Mouse (Mus musculus): Measurements from ENCODE around the gene Slc17a4. TPM values are rescaled to one million over a fixed set of nuclear protein-coding genes. Genes with fewer than 3 reads are reported as not detected.

Slc17a4 gene
- total RNA-seq, 2 experiments from 2014 or later = not detected

- H3K27ac ChIP-seq = no peak overlapping the region
- no peak overlapping the region for H3K4me3 ChIP-seq
- DNase-seq (ENCODE audit: low spot score in 2 of 2) = no peak
- TF ChIP-seq CTCF (conservative IDR thresholded peaks at IDR 0.05) = no peak
Observed at GRCm38 (mm10) chr13:23925792-23926191, 11.0 kb upstream of the Slc17a4 start.

- TF ChIP-seq CTCF (conservative IDR thresholded peaks at IDR 0.05) = no peak
- no peak overlapping the region for H3K27ac ChIP-seq
- H3K4me3 ChIP-seq = no peak overlapping the region
- no peak for DNase-seq (ENCODE audit: low spot score in 2 of 2)
Observed at GRCm38 (mm10) chr13:23917674-23918073, 2.9 kb upstream of the Slc17a4 start.

- TF ChIP-seq CTCF (conservative IDR thresholded peaks at IDR 0.05) = no peak
- H3K27ac ChIP-seq = no peak overlapping the region
- no peak overlapping the region for H3K4me3 ChIP-seq
- no peak for DNase-seq (ENCODE audit: low spot score in 2 of 2)
Observed at GRCm38 (mm10) chr13:23916132-23916531, 1.3 kb upstream of the Slc17a4 start.

- no peak for DNase-seq (ENCODE audit: low spot score in 2 of 2)
- no peak for TF ChIP-seq CTCF (conservative IDR thresholded peaks at IDR 0.05)
- no peak overlapping the region for H3K4me3 ChIP-seq
- H3K27ac ChIP-seq = no peak overlapping the region
Observed at GRCm38 (mm10) chr13:23913791-23914306, 960 bp downstream of the Slc17a4 start.

- H3K27ac ChIP-seq = no peak overlapping the region
- TF ChIP-seq CTCF (conservative IDR thresholded peaks at IDR 0.05) = no peak
- DNase-seq (ENCODE audit: low spot score in 2 of 2) = no peak
- H3K4me3 ChIP-seq = no peak overlapping the region
Observed at GRCm38 (mm10) chr13:23911335-23911734, 3.5 kb downstream of the Slc17a4 start.

- Histone ChIP-seq H3K27ac (no peak overlapping the region), H3K4me3 (no peak overlapping the region)
- DNase-seq (ENCODE audit: low spot score in 2 of 2) = no peak
- no peak for TF ChIP-seq CTCF (conservative IDR thresholded peaks at IDR 0.05)
Observed at GRCm38 (mm10) chr13:23910121-23910520, 4.7 kb downstream of the Slc17a4 start.

GRCm38 (mm10) chr13:23906906-23907305 is 7.9 kb downstream of the Slc17a4 start:
- Histone ChIP-seq H3K4me3 (no peak overlapping the region), H3K27ac (no peak overlapping the region)
- no peak for TF ChIP-seq CTCF (conservative IDR thresholded peaks at IDR 0.05)
- no peak for DNase-seq (ENCODE audit: low spot score in 2 of 2)

GRCm38 (mm10) chr13:23898242-23898641 is 16.6 kb downstream of the Slc17a4 start:
- no peak overlapping the region for H3K4me3 ChIP-seq
- no peak for TF ChIP-seq CTCF (conservative IDR thresholded peaks at IDR 0.05)
- no peak overlapping the region for H3K27ac ChIP-seq
- DNase-seq (ENCODE audit: low spot score in 2 of 2) = no peak

- no peak for DNase-seq (ENCODE audit: low spot score in 2 of 2)
- Histone ChIP-seq H3K4me3 (no peak overlapping the region), H3K27ac (no peak overlapping the region)
- no peak for TF ChIP-seq CTCF (conservative IDR thresholded peaks at IDR 0.05)
Observed at GRCm38 (mm10) chr13:23893269-23893593, 21.6 kb downstream of the Slc17a4 start.

- H3K27ac ChIP-seq = no peak overlapping the region
- no peak for DNase-seq (ENCODE audit: low spot score in 2 of 2)
- no peak for TF ChIP-seq CTCF (conservative IDR thresholded peaks at IDR 0.05)
- H3K4me3 ChIP-seq = no peak overlapping the region
Observed at GRCm38 (mm10) chr13:23892592-23893268, 22.1 kb downstream of the Slc17a4 start.

- no peak for DNase-seq (ENCODE audit: low spot score in 2 of 2)
- Histone ChIP-seq H3K4me3 (no peak overlapping the region), H3K27ac (no peak overlapping the region)
- no peak for TF ChIP-seq CTCF (conservative IDR thresholded peaks at IDR 0.05)
Observed at GRCm38 (mm10) chr13:23889011-23889605, 25.7 kb downstream of the Slc17a4 start.

- DNase-seq (ENCODE audit: low spot score in 2 of 2) = no peak
- TF ChIP-seq CTCF (conservative IDR thresholded peaks at IDR 0.05) = no peak
- H3K27ac ChIP-seq = no peak overlapping the region
- no peak overlapping the region for H3K4me3 ChIP-seq
Observed at GRCm38 (mm10) chr13:23887026-23887725, 27.6 kb downstream of the Slc17a4 start.

GRCm38 (mm10) chr13:23885540-23885939 is 29.3 kb downstream of the Slc17a4 start:
- H3K27ac ChIP-seq = no peak overlapping the region
- DNase-seq (ENCODE audit: low spot score in 2 of 2) = peak in 1 of 2 experiments; percentile 12
- H3K4me3 ChIP-seq = no peak overlapping the region
- peak; percentile 67 for TF ChIP-seq CTCF (conservative IDR thresholded peaks at IDR 0.05)
